Mouse (Mus musculus): ENCODE measurements at regions not wholly inside any gene's neighbourhood (a gene's known extent, or its start where the extent isn't known, plus 50 kb on each side); places are given as distances from the start of the nearest gene placed in this dataset.
"Not testable (repeated sequence)": the region's sequence is repeated elsewhere in the genome, so short reads cannot be mapped to it uniquely, and the experiment has no call there.

DNA sequence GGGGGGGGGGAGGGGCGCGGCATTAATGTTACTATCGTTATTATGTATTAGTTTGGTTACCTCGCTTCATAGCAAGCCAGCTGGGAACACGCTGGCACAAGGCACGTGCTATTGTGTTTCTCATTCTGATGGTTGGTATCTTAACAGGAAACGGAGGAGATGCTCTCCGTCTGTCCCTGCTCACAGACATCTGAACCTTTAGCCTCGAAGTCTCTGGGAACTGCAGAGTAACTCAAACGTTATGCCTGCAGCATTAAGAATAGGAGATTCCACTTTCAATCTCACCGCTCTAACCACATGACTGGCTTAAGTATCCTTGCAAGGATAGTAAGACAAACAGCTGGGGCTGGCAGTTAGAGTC, 80.0 kb downstream of the Nfkbiz start:
- no peak for DNase-seq (ENCODE audit: low spot score)

- no peak for DNase-seq (ENCODE audit: low spot score)
These were observed 80.6 kb downstream of the Nfkbiz start for GRCm38 (mm10) chr16:55757952-55758706.

GRCm38 (mm10) chr16:55757422-55757815, 81.3 kb downstream of the Nfkbiz start:
- not testable (repeated sequence) for DNase-seq (ENCODE audit: low spot score)

DNA sequence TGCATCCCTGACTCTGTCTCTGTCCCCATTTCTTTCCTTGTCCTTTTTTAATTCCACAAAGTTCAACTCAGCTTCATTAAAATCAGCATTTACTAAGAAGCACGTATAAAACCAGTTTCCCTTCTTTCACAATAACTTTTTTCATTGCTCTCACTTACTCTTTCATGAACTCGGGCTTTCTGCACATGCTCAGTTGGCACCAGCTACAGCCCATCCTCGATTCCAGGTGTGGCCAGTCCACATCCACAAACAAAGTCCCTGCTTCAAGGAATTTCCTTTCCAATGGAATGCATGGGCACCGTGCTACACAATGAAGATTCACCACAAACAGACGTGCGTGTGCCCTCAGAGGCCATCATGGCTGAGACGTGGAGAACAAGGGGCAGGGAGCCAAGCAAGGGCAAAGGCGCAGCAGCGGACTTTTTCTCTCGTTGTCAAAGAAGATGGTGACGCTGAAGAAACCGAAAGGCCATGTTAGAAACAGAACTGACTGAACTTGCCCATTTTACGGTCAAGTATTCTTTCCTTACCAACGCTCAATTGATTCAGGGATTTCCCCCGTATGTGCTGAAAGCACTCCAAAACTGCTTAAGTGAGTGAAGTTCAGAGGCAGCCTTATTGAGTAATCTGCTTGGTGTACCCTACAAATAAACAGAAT, 81.8 kb downstream of the Nfkbiz start:
- no peak for DNase-seq (ENCODE audit: low spot score)

- no peak for DNase-seq (ENCODE audit: low spot score)
These were observed 83.3 kb downstream of the Nfkbiz start for GRCm38 (mm10) chr16:55755309-55755832.

DNA sequence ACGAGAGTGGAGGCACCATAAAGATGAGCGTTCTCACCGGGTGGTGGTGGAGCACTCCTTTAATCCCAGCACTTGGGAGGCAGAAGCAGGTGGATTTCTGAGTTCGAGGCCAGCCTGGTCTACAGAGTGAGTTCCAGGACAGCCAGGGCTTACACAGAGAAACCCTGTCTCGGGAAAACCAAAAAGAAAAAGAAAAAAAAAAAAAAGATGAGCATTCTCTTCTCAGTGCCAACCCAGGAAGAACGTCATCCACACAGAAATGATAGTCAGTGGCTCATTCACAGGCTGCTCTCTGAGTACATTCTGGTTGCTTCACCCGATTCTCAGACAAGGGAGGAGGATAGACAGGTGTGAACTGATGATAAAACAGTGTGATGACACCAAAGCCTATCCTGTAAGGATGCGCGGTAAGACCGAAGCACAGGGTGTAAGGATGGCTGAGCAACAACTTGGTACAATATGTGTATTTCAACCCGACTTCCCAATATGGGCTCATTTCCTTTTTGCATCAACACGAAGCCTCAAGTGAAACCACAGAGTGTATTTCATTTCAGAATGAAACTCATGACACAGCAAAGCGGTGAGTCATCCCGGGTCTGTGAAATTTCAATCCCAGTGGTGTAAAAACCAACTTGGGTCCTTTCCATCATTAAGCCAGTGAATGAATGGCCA, 84.5 kb downstream of the Nfkbiz start:
- no peak for DNase-seq (ENCODE audit: low spot score)

GRCm38 (mm10) chr16:55753380-55753779, 85.3 kb downstream of the Nfkbiz start:
- DNase-seq (ENCODE audit: low spot score) = no peak

DNA sequence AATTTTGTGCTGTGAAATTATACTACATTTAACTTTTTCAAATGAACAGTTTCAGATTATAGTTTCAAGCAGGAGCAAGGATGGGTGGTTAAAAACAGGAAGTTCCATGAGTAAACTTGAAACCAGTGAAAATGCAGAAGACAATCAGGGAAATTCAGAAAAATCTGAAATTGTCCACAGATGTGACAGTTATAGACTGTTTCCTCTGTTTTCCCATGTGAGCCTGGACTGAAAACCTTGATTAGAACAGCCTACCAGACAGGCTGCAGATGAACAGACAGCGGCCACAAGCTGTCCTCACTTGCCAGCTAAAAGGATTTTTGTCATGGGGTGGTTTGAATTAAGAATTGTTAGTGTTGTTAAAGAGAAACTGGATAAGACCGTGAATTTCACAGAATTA, 91.4 kb downstream of the Nfkbiz start:
- no peak for DNase-seq (ENCODE audit: low spot score)

DNA sequence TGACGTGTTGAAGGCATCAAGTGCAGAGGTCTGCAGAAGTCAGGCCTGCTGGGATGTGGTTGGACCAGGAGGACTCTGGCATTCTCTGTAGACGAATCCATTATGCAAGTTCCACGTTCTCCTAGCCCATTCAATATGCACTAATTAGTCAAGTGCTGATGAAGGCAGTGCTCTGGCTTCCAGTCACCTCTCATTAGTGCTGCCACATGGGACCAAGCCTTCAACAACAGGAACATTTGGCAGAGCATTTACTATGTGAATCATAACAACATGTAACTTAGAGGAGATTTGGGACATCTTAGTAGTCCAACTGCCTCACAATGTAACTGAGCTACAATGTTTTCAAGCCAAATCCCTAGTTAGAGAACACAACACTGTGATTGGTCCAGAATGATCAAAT, 92.5 kb downstream of the Nfkbiz start:
- DNase-seq (ENCODE audit: low spot score) = no peak

GRCm38 (mm10) chr16:55745094-55745493, 93.6 kb downstream of the Nfkbiz start:
- DNase-seq (ENCODE audit: low spot score) = no peak

GRCm38 (mm10) chr16:55741099-55741863, 97.4 kb downstream of the Nfkbiz start:
- DNase-seq (ENCODE audit: low spot score) = no peak

GRCm38 (mm10) chr16:55738741-55739140, 100.0 kb downstream of the Nfkbiz start:
- no peak for DNase-seq (ENCODE audit: low spot score)

DNA sequence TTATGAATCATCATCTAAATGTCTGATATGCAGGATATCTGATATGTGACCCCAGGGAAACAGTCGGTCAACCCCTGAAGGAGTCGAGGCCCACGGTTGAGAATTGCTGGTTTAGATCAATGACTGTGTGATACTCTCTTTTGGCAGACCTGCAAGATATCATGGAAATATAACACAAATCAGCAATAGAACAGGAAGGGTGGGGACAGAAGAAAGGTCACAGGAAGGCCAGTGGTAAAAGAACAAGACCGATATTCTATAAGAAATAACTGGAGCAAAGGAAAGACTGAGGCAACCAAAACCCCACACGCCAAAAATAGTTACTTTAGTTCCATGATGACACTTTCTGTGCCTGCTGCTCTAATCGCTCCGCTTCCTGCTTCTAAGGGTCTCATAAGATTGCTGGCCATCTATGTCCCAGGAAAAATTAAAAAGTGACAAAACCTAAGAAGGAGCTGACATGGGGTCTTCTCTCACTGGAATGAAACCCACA, 103.2 kb downstream of the Nfkbiz start:
- no peak for DNase-seq (ENCODE audit: low spot score)

- no peak for DNase-seq (ENCODE audit: low spot score)
These were observed 104.4 kb downstream of the Nfkbiz start for GRCm38 (mm10) chr16:55734301-55734700.

- peak; percentile 21 for DNase-seq (ENCODE audit: low spot score)
These were observed 104.9 kb downstream of the Nfkbiz start for GRCm38 (mm10) chr16:55733751-55734150.

- DNase-seq (ENCODE audit: low spot score) = no peak
These were observed 107.7 kb downstream of the Nfkbiz start for GRCm38 (mm10) chr16:55731003-55731402.

- no peak for DNase-seq (ENCODE audit: low spot score)
These were observed 112.2 kb downstream of the Nfkbiz start for GRCm38 (mm10) chr16:55726538-55726937.

DNA sequence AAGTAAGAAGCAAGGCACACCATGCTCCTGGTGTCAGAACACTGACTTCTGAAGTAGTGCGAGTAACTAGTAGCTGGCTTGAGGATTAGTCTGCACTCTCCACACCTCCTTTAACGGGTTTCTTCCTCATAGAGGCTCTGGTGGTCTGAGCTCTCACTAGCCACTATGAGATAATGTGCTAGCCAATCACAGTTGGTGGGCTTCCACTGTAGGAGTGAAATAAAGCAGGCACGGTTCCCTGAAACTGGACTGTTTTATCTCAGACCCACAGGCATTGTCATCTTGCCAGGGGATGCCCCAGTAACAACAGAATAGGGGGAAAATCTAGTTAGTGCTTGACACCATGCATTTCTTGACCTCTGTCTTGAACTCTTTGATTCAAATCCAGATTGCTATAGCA, 118.3 kb downstream of the Nfkbiz start:
- DNase-seq (ENCODE audit: low spot score) = no peak

GRCm38 (mm10) chr16:55710017-55710416, 128.7 kb downstream of the Nfkbiz start:
- no peak for DNase-seq (ENCODE audit: low spot score)

DNA sequence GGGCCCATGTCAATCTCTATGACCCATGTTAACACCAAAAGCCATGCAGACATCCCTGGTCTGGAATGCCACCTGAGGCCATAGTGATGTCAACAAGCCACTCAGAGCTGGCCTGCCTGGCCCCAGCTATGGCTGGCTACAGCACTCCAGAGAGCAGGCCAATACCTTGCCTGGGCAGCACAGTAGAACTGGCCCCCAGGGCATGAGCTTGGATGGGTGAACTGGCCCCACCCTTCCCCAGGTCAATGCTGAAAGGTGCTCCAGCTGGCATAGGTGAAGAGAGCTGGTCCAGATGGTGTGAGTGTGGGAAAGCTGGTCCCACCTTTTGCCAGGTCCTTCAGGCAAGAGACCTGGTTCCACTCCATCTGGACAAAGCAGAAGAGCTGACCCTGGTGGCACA, 132.2 kb downstream of the Nfkbiz start:
- DNase-seq (ENCODE audit: low spot score) = no peak

GRCm38 (mm10) chr16:55698489-55698892, 140.2 kb downstream of the Nfkbiz start:
- DNase-seq (ENCODE audit: low spot score) = no peak

DNA sequence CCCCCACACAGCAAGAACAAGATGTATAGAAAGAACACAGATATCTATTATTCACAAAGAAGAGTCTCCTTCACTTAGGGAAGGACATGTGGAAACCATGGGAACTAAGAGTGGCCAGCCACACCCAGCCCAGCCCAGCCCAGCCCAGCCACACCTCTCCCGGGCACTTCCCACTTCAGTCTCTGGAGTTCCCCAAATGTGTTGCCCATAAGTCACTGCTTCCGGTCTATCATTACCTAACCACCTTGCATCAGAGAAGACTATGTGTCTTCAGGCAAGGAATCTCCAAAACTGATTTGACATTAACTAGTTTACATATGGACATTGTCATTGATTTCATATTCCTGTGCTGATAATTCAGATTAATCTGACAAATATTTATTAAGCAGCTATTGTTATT, 147.6 kb downstream of the Nfkbiz start:
- no peak for DNase-seq (ENCODE audit: low spot score)

Measured in urinary bladder, postnatal 25 days (tissue).